Mouse (Mus musculus) CH12.LX (cell line): Measurements from ENCODE around the gene Ank3. TPM values are rescaled to one million over a fixed set of nuclear protein-coding genes. Genes with fewer than 3 reads are reported as not detected.

Source experiments
- DNase-seq: peaks from one replicate; pipeline ENCODE4 v3.0.0-alpha.2; 2013; ENCODE audit errors: extremely low read depth
- H3K27ac ChIP-seq: 2 replicates; pipeline ENCODE4 v1.5.1; 2012; ENCODE audit warnings: low read depth, mild to moderate bottlenecking, control low read depth, moderate library complexity; ENCODE audit not compliant: insufficient read depth
- H3K27me3 ChIP-seq: replicated peaks from 2 replicates; pipeline ENCODE3; 2012; ENCODE audit warnings: inconsistent platforms
- H3K36me3 ChIP-seq, 2 experiments: replicated peaks in 1 of 2; 2 replicates each; pipeline versions ENCODE3 to v1.6.1; 2012; ENCODE audit warnings: inconsistent platforms in 1 of 2, low read length in 1 of 2, mild to moderate bottlenecking in 1 of 2, mixed read lengths in 1 of 2, moderate library complexity in 1 of 2; ENCODE audit not compliant: control insufficient read depth in 1 of 2, insufficient read depth in 1 of 2
- H3K4me1 ChIP-seq, 2 experiments: 2 replicates each; pipeline ENCODE4 v1.6.1; 2012; ENCODE audit warnings: inconsistent platforms in 1 of 2, moderate library complexity in 1 of 2; ENCODE audit not compliant: insufficient read depth in 2 of 2, control insufficient read depth in 1 of 2
- H3K4me2 ChIP-seq: 2 replicates; pipeline ENCODE4 v1.6.1; 2012; ENCODE audit warnings: low read depth, mild to moderate bottlenecking, control low read depth; ENCODE audit not compliant: poor library complexity, insufficient read depth, severe bottlenecking
- H3K4me3 ChIP-seq, 3 experiments: fragments of 150-350 bp in 1 of 3; sonication (generic) in 1 of 3; replicated peaks in 1 of 3; 2 replicates each; pipeline versions ENCODE3 to v1.5.1; 2011 to 2012; ENCODE audit warnings: low read depth in 2 of 3, low read length in 2 of 3, mild to moderate bottlenecking in 2 of 3, moderate library complexity in 2 of 3, control low read depth in 1 of 3, improper control_type of control experiment in 1 of 3, inconsistent platforms in 1 of 3, mixed read lengths in 1 of 3; ENCODE audit not compliant: poor library complexity in 1 of 3
- H3K79me2 ChIP-seq: replicated peaks from 2 replicates; pipeline ENCODE4 v1.6.1; 2012; ENCODE audit warnings: mild to moderate bottlenecking, moderate library complexity; ENCODE audit not compliant: control insufficient read depth, poor library complexity, insufficient read depth, severe bottlenecking; ENCODE audit errors: extremely low read depth
- H3K9ac ChIP-seq: 2 replicates; pipeline ENCODE4 v1.6.1; 2012; ENCODE audit warnings: low read depth, mild to moderate bottlenecking, control low read depth, moderate library complexity; ENCODE audit not compliant: insufficient read depth
- H3K9me3 ChIP-seq: replicated peaks from 2 replicates; pipeline ENCODE3; 2012; ENCODE audit warnings: low read length, inconsistent platforms, mixed read lengths
- BHLHE40 ChIP-seq: IDR thresholded peaks from 2 replicates; pipeline ENCODE4 v1.6.1; 2011; ENCODE audit warnings: mild to moderate bottlenecking, low read depth, low read length, improper control_type of control experiment
- CHD1 ChIP-seq: IDR thresholded peaks from 2 replicates; pipeline ENCODE4 v1.6.1; 2012; ENCODE audit warnings: low read depth, low read length, improper control_type of control experiment, inconsistent platforms
- CHD2 ChIP-seq: IDR thresholded peaks from 2 replicates; pipeline ENCODE4 v1.6.1; 2011; ENCODE audit warnings: low read length, improper control_type of control experiment
- CTCF ChIP-seq, 2 experiments: IDR thresholded peaks in 1 of 2; conservative IDR thresholded peaks in 1 of 2; 2 replicates each; pipeline ENCODE4 v1.5.1; 2011 to 2012; ENCODE audit warnings: low read depth in 2 of 2, low read length in 2 of 2, improper control_type of control experiment in 1 of 2, inconsistent platforms in 1 of 2, mild to moderate bottlenecking in 1 of 2, moderate library complexity in 1 of 2
- ELF1 ChIP-seq: IDR thresholded peaks from 2 replicates; pipeline ENCODE4 v1.6.1; 2014; ENCODE audit warnings: low read depth, mild to moderate bottlenecking, inconsistent platforms, low read length, improper control_type of control experiment
- EP300 ChIP-seq: IDR thresholded peaks from 2 replicates; pipeline ENCODE4 v1.6.1; 2011; ENCODE audit warnings: low read length, improper control_type of control experiment
- ETS1 ChIP-seq: conservative IDR thresholded peaks from 2 replicates; pipeline ENCODE4 v1.6.1; 2012; ENCODE audit warnings: low read depth, mild to moderate bottlenecking, inconsistent platforms, low read length, improper control_type of control experiment, moderate library complexity
- GABPA ChIP-seq: IDR thresholded peaks from 2 replicates; pipeline ENCODE4 v1.6.1; 2012; ENCODE audit warnings: low read depth, low read length, improper control_type of control experiment, inconsistent platforms; ENCODE audit not compliant: insufficient replicate concordance
- HCFC1 ChIP-seq: IDR thresholded peaks from 2 replicates; pipeline ENCODE4 v1.6.1; 2012; ENCODE audit warnings: low read depth, mild to moderate bottlenecking, inconsistent platforms, low read length, improper control_type of control experiment
- IRF4 ChIP-seq: IDR thresholded peaks from 2 replicates; pipeline ENCODE4 v1.6.1; 2014; ENCODE audit warnings: low read depth, mild to moderate bottlenecking, inconsistent platforms, low read length, improper control_type of control experiment
- JUN ChIP-seq: IDR thresholded peaks from 2 replicates; pipeline ENCODE4 v1.6.1; 2011; ENCODE audit warnings: low read depth, mild to moderate bottlenecking, low read length, improper control_type of control experiment, moderate library complexity; ENCODE audit not compliant: insufficient read depth
- JUND ChIP-seq: conservative IDR thresholded peaks from 2 replicates; pipeline ENCODE4 v1.6.1; 2011; ENCODE audit warnings: low read depth, low read length, improper control_type of control experiment
- KAT2A ChIP-seq: IDR thresholded peaks from 2 replicates; pipeline ENCODE4 v1.6.1; 2012; ENCODE audit warnings: low read length, improper control_type of control experiment, inconsistent platforms; ENCODE audit not compliant: insufficient replicate concordance
- MAFK ChIP-seq: IDR thresholded peaks from 2 replicates; pipeline ENCODE4 v1.6.1; 2011; ENCODE audit warnings: low read length, improper control_type of control experiment; ENCODE audit not compliant: insufficient replicate concordance
- MAX ChIP-seq: IDR thresholded peaks from 2 replicates; pipeline ENCODE4 v1.6.1; 2011; ENCODE audit warnings: low read length, improper control_type of control experiment
- MAZ ChIP-seq: IDR thresholded peaks from 2 replicates; pipeline ENCODE4 v1.6.1; 2012; ENCODE audit warnings: low read depth, mild to moderate bottlenecking, inconsistent platforms, low read length, improper control_type of control experiment, moderate library complexity
- MEF2A ChIP-seq: IDR thresholded peaks from 2 replicates; pipeline ENCODE4 v1.6.1; 2014; ENCODE audit warnings: low read depth, mild to moderate bottlenecking, inconsistent platforms, low read length, improper control_type of control experiment, borderline replicate concordance
- MXI1 ChIP-seq: IDR thresholded peaks from 2 replicates; pipeline ENCODE4 v1.6.1; 2011; ENCODE audit warnings: mild to moderate bottlenecking, low read depth, low read length, improper control_type of control experiment
- MYC ChIP-seq: IDR thresholded peaks from 2 replicates; pipeline ENCODE4 v1.6.1; 2011; ENCODE audit warnings: low read depth, mild to moderate bottlenecking, improper control_type of control experiment, low read length
- NELFE ChIP-seq: IDR thresholded peaks from 2 replicates; pipeline ENCODE4 v1.6.1; 2011; ENCODE audit warnings: low read depth, low read length, improper control_type of control experiment
- NRF1 ChIP-seq: IDR thresholded peaks from 2 replicates; pipeline ENCODE4 v1.6.1; 2014; ENCODE audit warnings: low read depth, mild to moderate bottlenecking, inconsistent platforms, low read length, improper control_type of control experiment, moderate library complexity
- PAX5 ChIP-seq: IDR thresholded peaks from 2 replicates; pipeline ENCODE4 v1.6.1; 2012; ENCODE audit warnings: low read length, inconsistent platforms, mixed read lengths
- POLR2A ChIP-seq: IDR thresholded peaks from 2 replicates; pipeline ENCODE4 v1.6.1; 2011; ENCODE audit warnings: low read depth, mild to moderate bottlenecking, improper control_type of control experiment, low read length
- POLR2AphosphoS2 ChIP-seq: IDR thresholded peaks from 2 replicates; pipeline ENCODE4 v1.6.1; 2011; ENCODE audit warnings: low read depth, low read length, improper control_type of control experiment
- RAD21 ChIP-seq: IDR thresholded peaks from 2 replicates; pipeline ENCODE4 v1.6.1; 2011; ENCODE audit warnings: low read depth, mild to moderate bottlenecking, low read length, improper control_type of control experiment, moderate library complexity
- RCOR1 ChIP-seq: conservative IDR thresholded peaks from 2 replicates; pipeline ENCODE4 v1.6.1; 2012; ENCODE audit warnings: low read depth, mild to moderate bottlenecking, inconsistent platforms, low read length, improper control_type of control experiment
- SIN3A ChIP-seq: IDR thresholded peaks from 2 replicates; pipeline ENCODE4 v1.6.1; 2012; ENCODE audit warnings: low read length, improper control_type of control experiment, inconsistent platforms
- SMC3 ChIP-seq: IDR thresholded peaks from 2 replicates; pipeline ENCODE4 v1.6.1; 2011; ENCODE audit warnings: low read depth, low read length, improper control_type of control experiment
- TBP ChIP-seq: conservative IDR thresholded peaks from 2 replicates; pipeline ENCODE4 v1.6.1; 2011; ENCODE audit warnings: low read depth, low read length, improper control_type of control experiment
- TCF12 ChIP-seq: IDR thresholded peaks from 2 replicates; pipeline ENCODE4 v1.6.1; 2014; ENCODE audit warnings: low read depth, mild to moderate bottlenecking, inconsistent platforms, low read length, improper control_type of control experiment
- UBTF ChIP-seq: IDR thresholded peaks from 2 replicates; pipeline ENCODE4 v1.6.1; 2012; ENCODE audit warnings: low read depth, mild to moderate bottlenecking, inconsistent platforms, low read length, improper control_type of control experiment, moderate library complexity
- USF1 ChIP-seq: IDR thresholded peaks from 2 replicates; pipeline ENCODE4 v1.6.1; 2014; ENCODE audit warnings: low read depth, mild to moderate bottlenecking, inconsistent platforms, low read length, improper control_type of control experiment
- USF2 ChIP-seq: conservative IDR thresholded peaks from 2 replicates; pipeline ENCODE4 v1.6.1; 2011; ENCODE audit warnings: low read depth, low read length, improper control_type of control experiment
- ZC3H11A ChIP-seq: IDR thresholded peaks from 2 replicates; pipeline ENCODE4 v1.6.1; 2012; ENCODE audit warnings: low read depth, mild to moderate bottlenecking, inconsistent platforms, low read length, improper control_type of control experiment
- ZKSCAN1 ChIP-seq: IDR thresholded peaks from 2 replicates; pipeline ENCODE4 v1.6.1; 2012; ENCODE audit warnings: low read depth, inconsistent platforms, low read length, improper control_type of control experiment, borderline replicate concordance
- ZMIZ1 ChIP-seq: IDR thresholded peaks from 2 replicates; pipeline ENCODE4 v1.6.1; 2012; ENCODE audit warnings: low read depth, mild to moderate bottlenecking, inconsistent platforms, low read length, improper control_type of control experiment
- ZNF384 ChIP-seq: IDR thresholded peaks from 2 replicates; pipeline ENCODE4 v1.6.1; 2012; ENCODE audit warnings: low read depth, low read length, improper control_type of control experiment, inconsistent platforms
- dilution Hi-C: fragments of 300-500 bp; cut with MboI; formaldehyde crosslinking; loops from 2 replicates; pipeline ENCODE4 v1.14.3; 2020; ENCODE audit warnings: low sequenced_read_pairs; ENCODE audit not compliant: extremely low pct_unique_long_range_greater_than_20kb, extremely low pct_ligation_motif_present
- in situ Hi-C: fragments of 300-500 bp; cut with MboI; formaldehyde crosslinking; loops from 3 replicates; pipeline ENCODE4 v1.14.3; 2019; ENCODE audit warnings: low sequenced_read_pairs, low pct_ligation_motif_present, low pct_unique_long_range_greater_than_20kb, mixed read lengths
- polyA plus RNA-seq: library from polyadenylated mRNA; unstranded; fragments of >175 nt; gene quantifications from 2 replicates; pipeline ENCODE4 v1.2.1, GENCODE M21; 2012; ENCODE audit warnings: low read depth; ENCODE audit not compliant: insufficient read length
- total RNA-seq, 2 experiments: library from RNA; depleted of rRNA; stranded (reverse); fragments of 300-350 nt in 1 of 2; fragments of >200 nt in 1 of 2; gene quantifications; 2 replicates each; pipeline ENCODE4 v1.2.3; 2012 to 2014

Gene Ank3
- total and polyA plus RNA-seq, 3 experiments, result 4.7 to 8.3 (median 6.2) TPM

GRCm38 (mm10) chr10:69535123-69535930, 136.8 kb downstream of the Ank3 start:
- Histone ChIP-seq H3K9ac (peak overlapping the region; percentile 29), H3K4me2 (peak overlapping the region; percentile 95), H3K79me2 (no peaks in the 10 kb centered on the region), H3K9me3 (no peaks in the 10 kb centered on the region), H3K27me3 (no peaks in the 10 kb centered on the region), H3K4me1 (peaks cover 6 to 48% of the 10 kb centered on the region in 2 experiments), H3K36me3 (peaks cover 0 to 7% of the 10 kb centered on the region in 2 experiments), H3K4me3 (peak overlapping the region; percentile 41 to 71 (median 64)), H3K27ac (peak overlapping the region; percentile 3; the same call in 1 of the 2 replicates)
- DNase-seq, result peak; percentile 94
- TF ChIP-seq POLR2A (peak; percentile 39; the same call in 1 of the 2 replicates), MXI1 (peak; percentile 82), HCFC1 (no peak), ELF1 (no peak), KAT2A (0 out of 2 replicates have a peak, but pooled peaks have one; percentile 47), PAX5 (no peak), NELFE (peak; percentile 32; the same call in 1 of the 2 replicates), TCF12 (peak; percentile 83), GABPA (no peak), UBTF (0 out of 2 replicates have a peak, but pooled peaks have one; percentile 49), MAZ (peak; percentile 32; the same call in 1 of the 2 replicates), MAX (peak; percentile 58; the same call in 1 of the 2 replicates), ZMIZ1 (no peak), EP300 (peak; percentile 71), CTCF (conservative IDR thresholded peaks at IDR 0.05 in 1 of 2, IDR thresholded peaks at IDR 0.05 in 1 of 2; ENCODE audit: low read depth in 2 of 2, low read length in 2 of 2) (no peak), JUN (no peak), BHLHE40 (peak; percentile 87), USF2 (no peak), IRF4 (peak; percentile 34; the same call in 1 of the 2 replicates), NRF1 (no peak), POLR2AphosphoS2 (no peak), JUND (no peak), USF1 (no peak), MEF2A (peak; percentile 59; the same call in 1 of the 2 replicates), RCOR1 (no peak), TBP (no peak), ZKSCAN1 (no peak), RAD21 (no peak; the same call in 1 of the 2 replicates), ZC3H11A (no peak), MAFK (no peak), SMC3 (no peak), MYC (peak; percentile 71; the same call in 1 of the 2 replicates), ZNF384 (peak; percentile 76), ETS1 (peak; percentile 83), CHD1 (no peak), CHD2 (no peak), SIN3A (peak; percentile 72)
- dilution Hi-C loops, result no loop called here
- in situ Hi-C loops, result loop anchor here (10.0 kb wide), 1 partner anchor 109 kb away; no protein-coding TSS in a partner anchor
